Mouse (Mus musculus): Measurements from ENCODE around the gene Olfr1458. TPM values are rescaled to one million over a fixed set of nuclear protein-coding genes. Genes with fewer than 3 reads are reported as not detected.

Gene Olfr1458
- not detected for total RNA-seq (2021)
- long read RNA-seq: 0 reads

- no peak for DNase-seq (ENCODE audit: low spot score in 2 of 2)
Observed at GRCm38 (mm10) chr19:13106675-13107074, at the start of gene Olfr1458. Gene Olfr1458, minus strand, starts transcription at chr19:13106775.

DNA sequence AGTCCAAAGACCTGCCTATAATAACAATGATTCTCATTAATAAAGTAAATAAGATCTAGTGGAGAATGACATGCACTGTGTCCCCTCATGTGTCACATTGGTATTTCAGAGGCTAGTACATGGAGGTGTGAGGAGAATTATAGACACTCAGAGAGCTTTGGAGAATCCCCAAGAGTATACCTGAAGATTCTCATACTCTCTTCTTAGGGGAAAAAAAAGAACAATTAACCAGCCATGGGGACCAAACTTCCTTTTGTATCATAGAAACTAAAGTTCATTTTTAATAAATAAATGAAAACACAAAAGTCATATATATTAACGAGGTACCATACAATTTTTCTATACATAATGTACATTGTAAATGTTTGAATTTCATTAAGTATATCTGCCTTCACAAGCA is 42.9 kb upstream of the Olfr1458 start, which contains the start of gene Olfr1459:
Olfr1459 (minus strand) TSS at position 101 of the 400 bp plus-strand sequence.
- no peak for DNase-seq (ENCODE audit: low spot score in 2 of 2)

DNA sequence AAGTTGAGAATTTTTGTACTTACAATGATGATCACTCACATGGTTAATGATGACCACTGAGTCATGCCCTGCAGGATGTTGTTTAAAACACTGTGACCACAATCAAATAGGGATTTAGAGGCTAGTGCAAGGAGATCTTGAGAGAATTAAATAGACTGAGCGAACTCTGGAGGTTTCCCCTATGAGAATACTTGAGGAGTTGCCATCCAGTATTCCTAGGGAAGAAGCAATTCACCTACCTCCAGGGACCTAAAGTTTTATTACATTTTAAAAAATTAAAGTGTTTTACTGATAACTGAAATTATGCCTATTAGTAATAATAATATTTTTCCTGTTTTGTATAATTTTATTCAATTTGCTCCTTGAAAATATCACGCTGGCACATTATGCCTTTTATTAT is 8.8 kb downstream of the Olfr1458 start, which contains the start of gene Olfr1457:
Olfr1457 (minus strand) TSS at position 101 of the 400 bp plus-strand sequence.
- DNase-seq (ENCODE audit: low spot score in 2 of 2): no peak

DNA sequence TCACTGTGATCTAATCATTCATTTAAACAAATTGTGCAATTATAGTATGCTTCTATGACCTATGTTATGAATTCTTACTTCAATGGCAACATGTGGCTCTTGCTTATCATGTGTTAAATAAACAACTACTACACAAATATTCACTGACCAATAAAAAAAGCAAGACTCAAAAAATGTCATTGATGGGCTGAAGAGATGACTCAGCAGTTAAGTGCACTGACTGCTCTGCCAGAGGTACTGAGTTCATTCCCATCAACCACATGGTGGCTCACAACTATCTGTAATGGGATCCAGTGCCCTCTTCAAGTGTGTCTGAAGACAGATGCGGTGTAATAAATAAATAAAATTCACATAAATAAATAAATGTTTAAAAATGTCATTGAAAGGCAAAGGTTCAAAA is 12.7 kb downstream of the Olfr1458 start:
- DNase-seq (ENCODE audit: low spot score in 2 of 2): no peak

GRCm38 (mm10) chr19:13060310-13060709 is 46.3 kb downstream of the Olfr1458 start, which contains the start of gene Olfr1454:
Gene Olfr1454, plus strand, starts transcription at chr19:13060610.
- DNase-seq (ENCODE audit: low spot score in 2 of 2): no peak

Other genes with a start within 250 kb of the Olfr1458 start
- not detected for gene Olfr1444, start 249.5 kb downstream of the Olfr1458 start, total RNA-seq (2021)
- not detected for gene Olfr1445, start 222.9 kb downstream of the Olfr1458 start, total RNA-seq (2021)
- not detected for gene Olfr1446, start 213.3 kb downstream of the Olfr1458 start, total RNA-seq (2021)
- not detected for gene Olfr1447, start 203.0 kb downstream of the Olfr1458 start, total RNA-seq (2021)
- not detected for gene Olfr1448, start 182.4 kb downstream of the Olfr1458 start, total RNA-seq (2021)
- not detected for gene Olfr1449, start 175.9 kb downstream of the Olfr1458 start, total RNA-seq (2021)
- not detected for gene Olfr1450, start 156.5 kb downstream of the Olfr1458 start, total RNA-seq (2021)
- not detected for gene Olfr1451, start 111.8 kb downstream of the Olfr1458 start, total RNA-seq (2021)
- not detected for gene Olfr1453, start 78.4 kb downstream of the Olfr1458 start, total RNA-seq (2021)
- gene Olfr1454, start 46.2 kb downstream of the Olfr1458 start, total RNA-seq (2021): not detected
- gene Olfr1457, start 8.9 kb downstream of the Olfr1458 start, total RNA-seq (2021): not detected
- under 1 TPM; 0.22 to 0.23 TPM for gene Olfr1459, start 42.8 kb upstream of the Olfr1458 start, total RNA-seq (2021)
- gene Olfr1461, start 56.2 kb upstream of the Olfr1458 start, total RNA-seq (2021): not detected
- not detected for gene Olfr1462, start 79.0 kb upstream of the Olfr1458 start, total RNA-seq (2021)
- not detected for gene Olfr1463, start 124.6 kb upstream of the Olfr1458 start, total RNA-seq (2021)
- gene Olfr1465, start 208.8 kb upstream of the Olfr1458 start, total RNA-seq (2021): not detected
- gene Olfr1466, start 232.1 kb upstream of the Olfr1458 start, total RNA-seq (2021): not detected

Measured in layer of hippocampus, postnatal 10 days (tissue).